ENCODE assay signal across 8 mouse cellular contexts in genomic region chr5:65950679-65951512, GRCm38 (mm10). TPM values are rescaled to one million over a fixed set of nuclear protein-coding genes. Genes with fewer than 3 reads are reported as not detected.
DNase-seq lines count a peak whose midpoint lies in the region; ATAC-seq lines count a peak whose summit lies in the region.

No protein-coding gene starts in this region.

- peak overlapping the region; percentile 9; the same call in 1 of the 2 replicates for H3K4me3 ChIP-seq in forebrain, embryonic 13.5 days
- no peak overlapping the region for H3K4me3 ChIP-seq in neural tube, embryonic 13.5 days

- no peaks in the 10 kb centered on the region for H3K9me3 ChIP-seq in forebrain, embryonic 13.5 days (replicated peaks)
- no peaks in the 10 kb centered on the region for H3K9me3 ChIP-seq in neural tube, embryonic 13.5 days

- H3K27me3 ChIP-seq in forebrain, embryonic 13.5 days, result no peaks in the 10 kb centered on the region
- no peaks in the 10 kb centered on the region for H3K27me3 ChIP-seq in neural tube, embryonic 13.5 days

- peak; percentile 82 to 85 for DNase-seq in B cell, adult 2 months
- DNase-seq in ES-CJ7 (ENCODE audit: low read depth, low spot score) (peak; percentile 71), adipocyte (ENCODE audit: low spot score) (no peak)
- peak; percentile 4 to 27 for DNase-seq in kidney, postnatal 36 days
- no peak for DNase-seq in heart, postnatal 4 days
- no peak for DNase-seq in heart, postnatal 10 days

- intact Hi-C loops in heart, postnatal 10 days (cut with DNase I), result loop anchor here (10.0 kb wide), 1 partner anchor 416 kb away; the partner anchor contains the start of genes Smim14 and Ube2k

- peak; percentile 74 for ATAC-seq in forebrain, embryonic 13.5 days
- peak; percentile 54 for ATAC-seq in neural tube, embryonic 13.5 days (ENCODE audit: low read depth)

- 36% methylated on average over 18 of the region's 18 CpGs for WGBS in forebrain, embryonic 13.5 days
- WGBS in neural tube, embryonic 13.5 days, result 35% methylated on average over 18 of the region's 18 CpGs

- H3K4me1 ChIP-seq in forebrain, embryonic 13.5 days, result peaks cover 23% of the 10 kb centered on the region
- H3K4me1 ChIP-seq in neural tube, embryonic 13.5 days (replicated peaks), result peaks cover 27% of the 10 kb centered on the region

- peak overlapping the region; percentile 53 for H3K4me2 ChIP-seq in forebrain, embryonic 13.5 days
- peak overlapping the region; percentile 44 for H3K4me2 ChIP-seq in neural tube, embryonic 13.5 days

- H3K9ac ChIP-seq in forebrain, embryonic 13.5 days, result peak overlapping the region; percentile 50; the same call in 1 of the 2 replicates
- H3K9ac ChIP-seq in neural tube, embryonic 13.5 days, result peak overlapping the region; percentile 45; the same call in 1 of the 2 replicates

- H3K36me3 ChIP-seq in forebrain, embryonic 13.5 days (ENCODE audit: poor library complexity, severe bottlenecking), result no peaks in the 10 kb centered on the region
- H3K36me3 ChIP-seq in neural tube, embryonic 13.5 days, result no peaks in the 10 kb centered on the region

- peak overlapping the region; percentile 95 for H3K27ac ChIP-seq in forebrain, embryonic 13.5 days
- H3K27ac ChIP-seq in neural tube, embryonic 13.5 days (replicated peaks), result peak overlapping the region; percentile 94

RNA-seq across cellular contexts. Expression of gene Chrna9, which starts 16.2 kb away (rescaled TPM):
- polyA plus RNA-seq in forebrain, embryonic 13.5 days (2015; fragmentation: Nextera tagmentation; extraction: Ambion mirVana), result not detected in 2 replicates
- not detected in 2 replicates for polyA plus RNA-seq in neural tube, embryonic 13.5 days (2015; fragmentation: Nextera tagmentation; extraction: Ambion mirVana)
- total RNA-seq in heart, postnatal 4 days (2021), result under 1 TPM in 1 of 2 experiments, not detected in 1; 0.54 TPM
- total RNA-seq in heart, postnatal 10 days (2021), result under 1 TPM in 1 of 2 experiments, not detected in 1; 0.55 TPM

RNA-seq across cellular contexts. Expression of gene 9130230L23Rik, which starts 53.2 kb away (rescaled TPM):
- not detected in 2 replicates for polyA plus RNA-seq in forebrain, embryonic 13.5 days (2015; fragmentation: Nextera tagmentation; extraction: Ambion mirVana)
- polyA plus RNA-seq in neural tube, embryonic 13.5 days (2015; fragmentation: Nextera tagmentation; extraction: Ambion mirVana), result 0.10 TPM in 1 of 2 replicates, not detected in the other
- total RNA-seq in heart, postnatal 4 days (2021), result not detected
- not detected for total RNA-seq in heart, postnatal 10 days (2021)

Comparison
In these comparisons a context has a peak if more than half of its experiments do, and no peak if none do; other contexts are left out.
1. DNase-seq: peak in B cell, adult 2 months (2 of 2), ES-CJ7 (single experiment) and kidney, postnatal 36 days (2 of 2); none in heart, postnatal 4 days (single experiment), heart, postnatal 10 days (0 of 2) and adipocyte (single experiment).